Mouse (Mus musculus) stomach, postnatal 0 days (tissue): ENCODE results near the gene Dlec1.

Experiments used
- CTCF ChIP-seq: IDR thresholded peaks from 2 replicates; pipeline ENCODE4 v1.5.1; 2016; ENCODE audit warnings: antibody characterized with exemption, low read depth, mild to moderate bottlenecking, moderate library complexity
- EP300 ChIP-seq: optimal IDR thresholded peaks from 2 replicates; pipeline ENCODE3; 2016; ENCODE audit warnings: antibody characterized with exemption

DNA sequence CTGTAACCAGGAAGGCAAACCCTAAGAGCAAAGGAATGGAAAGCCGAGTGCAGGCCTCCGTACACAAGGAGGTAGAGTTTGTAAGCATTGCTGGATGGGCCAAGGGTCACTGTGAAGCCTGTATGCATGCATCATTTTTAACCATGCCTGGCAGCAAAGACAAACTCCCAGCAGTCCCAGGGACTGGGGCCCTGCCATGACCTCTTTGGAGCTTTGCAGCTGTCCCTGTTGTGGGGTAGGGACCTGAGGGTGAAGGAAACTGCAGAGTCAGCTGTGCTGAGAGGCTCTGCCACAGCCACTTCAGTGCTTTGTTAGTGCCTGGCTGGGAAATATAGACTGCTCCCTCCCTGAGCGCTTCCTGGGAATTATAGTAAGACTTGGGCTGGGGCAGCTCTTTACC lies 8.4 kb downstream of the Dlec1 start:
- TF ChIP-seq EP300 = no peak
- TF ChIP-seq CTCF = no peak
